Mouse (Mus musculus) neural tube, embryonic 13.5 days (tissue): ENCODE results near the gene Etnk1. TPM values are rescaled to one million over a fixed set of nuclear protein-coding genes. Genes with fewer than 3 reads are reported as not detected.

Source experiments
- ATAC-seq: fragments of 200-750 bp; cut with Nextera tagmentation; 2 replicates; pipeline ENCODE4 v1.8.0; 2017; ENCODE audit warnings: low read depth, mild to moderate bottlenecking, moderate TSS enrichment, moderate library complexity
- H3K27ac ChIP-seq: fragments of 300-500 bp; sonication (generic); replicated peaks from 2 replicates; pipeline ENCODE4 v1.5.1; 2015; ENCODE audit warnings: moderate library complexity, mild to moderate bottlenecking, inconsistent platforms
- H3K27me3 ChIP-seq: fragments of 300-500 bp; sonication (generic); 2 replicates; pipeline ENCODE4 v1.6.1; 2015; ENCODE audit warnings: mild to moderate bottlenecking, inconsistent platforms
- H3K36me3 ChIP-seq: fragments of 300-500 bp; sonication (generic); 2 replicates; pipeline ENCODE4 v1.6.1; 2015; ENCODE audit warnings: mild to moderate bottlenecking, inconsistent platforms
- H3K4me1 ChIP-seq: fragments of 300-500 bp; sonication (generic); replicated peaks from 2 replicates; pipeline ENCODE4 v1.6.1; 2015; ENCODE audit warnings: inconsistent platforms
- H3K4me2 ChIP-seq: fragments of 300-500 bp; sonication (generic); 2 replicates; pipeline ENCODE4 v1.6.1; 2015; ENCODE audit warnings: inconsistent platforms, mild to moderate bottlenecking, moderate library complexity
- H3K4me3 ChIP-seq: fragments of 300-500 bp; sonication (generic); 2 replicates; pipeline ENCODE4 v1.5.1; 2015; ENCODE audit warnings: mild to moderate bottlenecking, inconsistent platforms
- H3K9ac ChIP-seq: fragments of 300-500 bp; sonication (generic); 2 replicates; pipeline ENCODE4 v1.6.1; 2015; ENCODE audit warnings: moderate library complexity, mild to moderate bottlenecking, inconsistent platforms
- H3K9me3 ChIP-seq: fragments of 300-500 bp; sonication (generic); 2 replicates; pipeline ENCODE4 v1.6.1; 2016; ENCODE audit warnings: inconsistent platforms
- WGBS: fragments of 180-500 bp; shearing (Covaris S2); methylation state at CpG from one replicate; pipeline ENCODE4 v1.1.7; 2015; 5-methylcytosine and 5-hydroxymethylcytosine counted together
- polyA plus RNA-seq: library from polyadenylated mRNA; unstranded; fragments of >200 nt; fragmentation: Nextera tagmentation; extraction: Ambion mirVana; gene quantifications from 2 replicates; pipeline ENCODE4 v1.2.1, GENCODE M21; 2015

Etnk1 gene
- 35.4 and 37.0 TPM in 2 replicates for polyA plus RNA-seq

GRCm38 (mm10) chr6:143166452-143167357, at the start of gene Etnk1:
Gene Etnk1, plus strand, starts transcription at chr6:143167221.
- peaks cover 51% of the 10 kb centered on the region for H3K4me1 ChIP-seq
- 1% methylated on average over 78 of the region's 81 CpGs for WGBS
- peak; percentile 97 for ATAC-seq

GRCm38 (mm10) chr6:143119325-143119724, 47.7 kb upstream of the Etnk1 start:
- 96% methylated on average over 6 of the region's 6 CpGs for WGBS
- H3K27ac ChIP-seq = no peak overlapping the region
- no peak for ATAC-seq
- H3K4me2 ChIP-seq = no peak overlapping the region
- H3K9me3 ChIP-seq = no peaks in the 10 kb centered on the region
- H3K36me3 ChIP-seq = no peaks in the 10 kb centered on the region
- no peak overlapping the region for H3K4me3 ChIP-seq
- no peak overlapping the region for H3K9ac ChIP-seq
- no peaks in the 10 kb centered on the region for H3K4me1 ChIP-seq
- H3K27me3 ChIP-seq = no peaks in the 10 kb centered on the region

More at GRCm38 (mm10) chr6:143166452-143167357, at the start of gene Etnk1:
- H3K4me3 ChIP-seq = peak within 1 kb of the TSS; percentile 91
- peaks cover 8% of the 10 kb centered on the region; the same call in 1 of the 2 replicates for H3K36me3 ChIP-seq
- H3K4me2 ChIP-seq = peak within 1 kb of the TSS; percentile 73
- H3K27ac ChIP-seq = peak within 1 kb of the TSS; percentile 95
- H3K27me3 ChIP-seq = no peaks in the 10 kb centered on the region
- H3K9ac ChIP-seq = peak within 1 kb of the TSS; percentile 94
- H3K9me3 ChIP-seq = no peaks in the 10 kb centered on the region

GRCm38 (mm10) chr6:143125721-143126120, 41.3 kb upstream of the Etnk1 start:
- H3K4me1 ChIP-seq = no peaks in the 10 kb centered on the region
- no peak overlapping the region for H3K9ac ChIP-seq
- no peak for ATAC-seq
- H3K4me2 ChIP-seq = no peak overlapping the region
- 0 out of 2 replicates have a peak, but pooled peaks cover 7% of the 10 kb centered on the region for H3K9me3 ChIP-seq
- H3K4me3 ChIP-seq = no peak overlapping the region
- H3K36me3 ChIP-seq = no peaks in the 10 kb centered on the region
- H3K27me3 ChIP-seq = no peaks in the 10 kb centered on the region
- no peak overlapping the region for H3K27ac ChIP-seq

- Histone ChIP-seq H3K4me1 (no peaks in the 10 kb centered on the region), H3K27ac (no peak overlapping the region), H3K9ac (no peak overlapping the region), H3K9me3 (0 out of 2 replicates have a peak, but pooled peaks cover 7% of the 10 kb centered on the region), H3K4me2 (no peak overlapping the region), H3K4me3 (no peak overlapping the region), H3K36me3 (no peaks in the 10 kb centered on the region), H3K27me3 (no peaks in the 10 kb centered on the region)
- no peak for ATAC-seq
- 93% methylated on average over 7 of the region's 7 CpGs for WGBS
Measured at GRCm38 (mm10) chr6:143129466-143129865, 37.6 kb upstream of the Etnk1 start.

GRCm38 (mm10) chr6:143129952-143130351, 37.1 kb upstream of the Etnk1 start:
- Histone ChIP-seq H3K9me3 (0 out of 2 replicates have a peak, but pooled peaks cover 7% of the 10 kb centered on the region), H3K4me3 (no peak overlapping the region), H3K27me3 (no peaks in the 10 kb centered on the region), H3K27ac (no peak overlapping the region), H3K4me1 (no peaks in the 10 kb centered on the region), H3K9ac (no peak overlapping the region), H3K36me3 (no peaks in the 10 kb centered on the region), H3K4me2 (no peak overlapping the region)
- 92% methylated on average over 3 of the region's 3 CpGs for WGBS
- ATAC-seq = no peak

- WGBS = 82% methylated on average over 4 of the region's 4 CpGs
- H3K27me3 ChIP-seq = no peaks in the 10 kb centered on the region
- H3K27ac ChIP-seq = no peak overlapping the region
- H3K4me3 ChIP-seq = no peak overlapping the region
- no peak for ATAC-seq
- no peak overlapping the region for H3K9ac ChIP-seq
- H3K36me3 ChIP-seq = no peaks in the 10 kb centered on the region
- no peaks in the 10 kb centered on the region for H3K4me1 ChIP-seq
- no peak overlapping the region for H3K4me2 ChIP-seq
- 0 out of 2 replicates have a peak, but pooled peaks cover 7% of the 10 kb centered on the region for H3K9me3 ChIP-seq
Measured at GRCm38 (mm10) chr6:143130411-143130810, 36.6 kb upstream of the Etnk1 start.

- 74% methylated on average over 6 of the region's 6 CpGs for WGBS
- no peaks in the 10 kb centered on the region for H3K36me3 ChIP-seq
- H3K27me3 ChIP-seq = no peaks in the 10 kb centered on the region
- no peak overlapping the region for H3K4me3 ChIP-seq
- H3K27ac ChIP-seq = no peak overlapping the region
- no peak overlapping the region for H3K4me2 ChIP-seq
- no peak for ATAC-seq
- 0 out of 2 replicates have a peak, but pooled peaks cover 7% of the 10 kb centered on the region for H3K9me3 ChIP-seq
- no peak overlapping the region for H3K9ac ChIP-seq
- H3K4me1 ChIP-seq = no peaks in the 10 kb centered on the region
Measured at GRCm38 (mm10) chr6:143131895-143132652, 34.9 kb upstream of the Etnk1 start.

GRCm38 (mm10) chr6:143133150-143133549, 33.9 kb upstream of the Etnk1 start:
- H3K36me3 ChIP-seq = no peaks in the 10 kb centered on the region
- WGBS = 58% methylated on average over 2 of the region's 2 CpGs
- no peak overlapping the region for H3K4me2 ChIP-seq
- H3K4me3 ChIP-seq = no peak overlapping the region
- ATAC-seq = no peak
- H3K9ac ChIP-seq = no peak overlapping the region
- H3K9me3 ChIP-seq = 0 out of 2 replicates have a peak, but pooled peaks cover 7% of the 10 kb centered on the region
- H3K27ac ChIP-seq = no peak overlapping the region
- no peaks in the 10 kb centered on the region for H3K27me3 ChIP-seq
- no peaks in the 10 kb centered on the region for H3K4me1 ChIP-seq

GRCm38 (mm10) chr6:143135097-143135496, 31.9 kb upstream of the Etnk1 start:
- Histone ChIP-seq H3K4me1 (no peaks in the 10 kb centered on the region), H3K27ac (no peak overlapping the region), H3K9me3 (0 out of 2 replicates have a peak, but pooled peaks cover 6% of the 10 kb centered on the region), H3K27me3 (no peaks in the 10 kb centered on the region), H3K9ac (no peak overlapping the region), H3K4me2 (no peak overlapping the region), H3K4me3 (no peak overlapping the region), H3K36me3 (no peaks in the 10 kb centered on the region)
- no peak for ATAC-seq
- 83% methylated on average over 13 of the region's 13 CpGs for WGBS

- Histone ChIP-seq H3K27me3 (no peaks in the 10 kb centered on the region), H3K9ac (no peak overlapping the region), H3K4me2 (no peak overlapping the region), H3K9me3 (no peaks in the 10 kb centered on the region), H3K36me3 (no peaks in the 10 kb centered on the region), H3K4me1 (no peaks in the 10 kb centered on the region), H3K27ac (no peak overlapping the region), H3K4me3 (no peak overlapping the region)
- no peak for ATAC-seq
- 94% methylated on average over 7 of the region's 7 CpGs for WGBS
Measured at GRCm38 (mm10) chr6:143136688-143137087, 30.3 kb upstream of the Etnk1 start.

- Histone ChIP-seq H3K4me2 (no peak overlapping the region), H3K4me1 (no peaks in the 10 kb centered on the region), H3K4me3 (no peak overlapping the region), H3K27me3 (no peaks in the 10 kb centered on the region), H3K9ac (no peak overlapping the region), H3K9me3 (no peaks in the 10 kb centered on the region), H3K36me3 (no peaks in the 10 kb centered on the region), H3K27ac (no peak overlapping the region)
- no peak for ATAC-seq
- WGBS = 73% methylated on average over 5 of the region's 5 CpGs
Measured at GRCm38 (mm10) chr6:143137341-143137740, 29.7 kb upstream of the Etnk1 start.

- Histone ChIP-seq H3K9ac (no peak overlapping the region), H3K4me3 (no peak overlapping the region), H3K9me3 (no peaks in the 10 kb centered on the region), H3K27me3 (no peaks in the 10 kb centered on the region), H3K36me3 (no peaks in the 10 kb centered on the region), H3K4me2 (no peak overlapping the region), H3K27ac (no peak overlapping the region), H3K4me1 (no peaks in the 10 kb centered on the region)
- ATAC-seq = no peak
- WGBS = 91% methylated on average over 2 of the region's 2 CpGs
Measured at GRCm38 (mm10) chr6:143139417-143139816, 27.6 kb upstream of the Etnk1 start.
